Mouse (Mus musculus): Measurements from ENCODE around the gene Ccdc138.

- TF ChIP-seq EP300 (IDR thresholded peaks at IDR 0.05; ENCODE audit: low read depth) (no peak), CTCF (IDR thresholded peaks at IDR 0.05; ENCODE audit: low read depth) (no peak)
Observed at GRCm38 (mm10) chr10:58608858-58609257, 111.1 kb downstream of the Ccdc138 start.

Data from heart, postnatal 0 days (tissue).